Mouse (Mus musculus) CH12.LX (cell line): ENCODE results near the gene Ldb3. TPM values are rescaled to one million over a fixed set of nuclear protein-coding genes. Genes with fewer than 3 reads are reported as not detected.

Experiments
- DNase-seq: peaks from one replicate; pipeline ENCODE4 v3.0.0-alpha.2; 2013; ENCODE audit errors: extremely low read depth
- H3K27ac ChIP-seq: 2 replicates; pipeline ENCODE4 v1.5.1; 2012; ENCODE audit warnings: low read depth, mild to moderate bottlenecking, control low read depth, moderate library complexity; ENCODE audit not compliant: insufficient read depth
- H3K27me3 ChIP-seq: replicated peaks from 2 replicates; pipeline ENCODE3; 2012; ENCODE audit warnings: inconsistent platforms
- H3K36me3 ChIP-seq, 2 experiments: replicated peaks in 1 of 2; 2 replicates each; pipeline versions ENCODE3 to v1.6.1; 2012; ENCODE audit warnings: inconsistent platforms in 1 of 2, low read length in 1 of 2, mild to moderate bottlenecking in 1 of 2, mixed read lengths in 1 of 2, moderate library complexity in 1 of 2; ENCODE audit not compliant: control insufficient read depth in 1 of 2, insufficient read depth in 1 of 2
- H3K4me1 ChIP-seq, 2 experiments: 2 replicates each; pipeline ENCODE4 v1.6.1; 2012; ENCODE audit warnings: inconsistent platforms in 1 of 2, moderate library complexity in 1 of 2; ENCODE audit not compliant: insufficient read depth in 2 of 2, control insufficient read depth in 1 of 2
- H3K4me2 ChIP-seq: 2 replicates; pipeline ENCODE4 v1.6.1; 2012; ENCODE audit warnings: low read depth, mild to moderate bottlenecking, control low read depth; ENCODE audit not compliant: poor library complexity, insufficient read depth, severe bottlenecking
- H3K4me3 ChIP-seq, 3 experiments: fragments of 150-350 bp in 1 of 3; sonication (generic) in 1 of 3; replicated peaks in 1 of 3; 2 replicates each; pipeline versions ENCODE3 to v1.5.1; 2011 to 2012; ENCODE audit warnings: low read depth in 2 of 3, low read length in 2 of 3, mild to moderate bottlenecking in 2 of 3, moderate library complexity in 2 of 3, control low read depth in 1 of 3, improper control_type of control experiment in 1 of 3, inconsistent platforms in 1 of 3, mixed read lengths in 1 of 3; ENCODE audit not compliant: poor library complexity in 1 of 3
- H3K79me2 ChIP-seq: replicated peaks from 2 replicates; pipeline ENCODE4 v1.6.1; 2012; ENCODE audit warnings: mild to moderate bottlenecking, moderate library complexity; ENCODE audit not compliant: control insufficient read depth, poor library complexity, insufficient read depth, severe bottlenecking; ENCODE audit errors: extremely low read depth
- H3K9ac ChIP-seq: 2 replicates; pipeline ENCODE4 v1.6.1; 2012; ENCODE audit warnings: low read depth, mild to moderate bottlenecking, control low read depth, moderate library complexity; ENCODE audit not compliant: insufficient read depth
- H3K9me3 ChIP-seq: replicated peaks from 2 replicates; pipeline ENCODE3; 2012; ENCODE audit warnings: low read length, inconsistent platforms, mixed read lengths
- CTCF ChIP-seq, 2 experiments: IDR thresholded peaks in 1 of 2; conservative IDR thresholded peaks in 1 of 2; 2 replicates each; pipeline ENCODE4 v1.5.1; 2011 to 2012; ENCODE audit warnings: low read depth in 2 of 2, low read length in 2 of 2, improper control_type of control experiment in 1 of 2, inconsistent platforms in 1 of 2, mild to moderate bottlenecking in 1 of 2, moderate library complexity in 1 of 2
- E2F4 ChIP-seq: IDR thresholded peaks from 2 replicates; pipeline ENCODE4 v1.6.1; 2011; ENCODE audit warnings: low read depth, low read length, improper control_type of control experiment; ENCODE audit not compliant: insufficient replicate concordance
- HCFC1 ChIP-seq: IDR thresholded peaks from 2 replicates; pipeline ENCODE4 v1.6.1; 2012; ENCODE audit warnings: low read depth, mild to moderate bottlenecking, inconsistent platforms, low read length, improper control_type of control experiment
- KAT2A ChIP-seq: IDR thresholded peaks from 2 replicates; pipeline ENCODE4 v1.6.1; 2012; ENCODE audit warnings: low read length, improper control_type of control experiment, inconsistent platforms; ENCODE audit not compliant: insufficient replicate concordance
- MAX ChIP-seq: IDR thresholded peaks from 2 replicates; pipeline ENCODE4 v1.6.1; 2011; ENCODE audit warnings: low read length, improper control_type of control experiment
- MAZ ChIP-seq: IDR thresholded peaks from 2 replicates; pipeline ENCODE4 v1.6.1; 2012; ENCODE audit warnings: low read depth, mild to moderate bottlenecking, inconsistent platforms, low read length, improper control_type of control experiment, moderate library complexity
- MEF2A ChIP-seq: IDR thresholded peaks from 2 replicates; pipeline ENCODE4 v1.6.1; 2014; ENCODE audit warnings: low read depth, mild to moderate bottlenecking, inconsistent platforms, low read length, improper control_type of control experiment, borderline replicate concordance
- NELFE ChIP-seq: IDR thresholded peaks from 2 replicates; pipeline ENCODE4 v1.6.1; 2011; ENCODE audit warnings: low read depth, low read length, improper control_type of control experiment
- NRF1 ChIP-seq: IDR thresholded peaks from 2 replicates; pipeline ENCODE4 v1.6.1; 2014; ENCODE audit warnings: low read depth, mild to moderate bottlenecking, inconsistent platforms, low read length, improper control_type of control experiment, moderate library complexity
- POLR2AphosphoS2 ChIP-seq: IDR thresholded peaks from 2 replicates; pipeline ENCODE4 v1.6.1; 2011; ENCODE audit warnings: low read depth, low read length, improper control_type of control experiment
- RCOR1 ChIP-seq: conservative IDR thresholded peaks from 2 replicates; pipeline ENCODE4 v1.6.1; 2012; ENCODE audit warnings: low read depth, mild to moderate bottlenecking, inconsistent platforms, low read length, improper control_type of control experiment
- SMC3 ChIP-seq: IDR thresholded peaks from 2 replicates; pipeline ENCODE4 v1.6.1; 2011; ENCODE audit warnings: low read depth, low read length, improper control_type of control experiment
- TBP ChIP-seq: conservative IDR thresholded peaks from 2 replicates; pipeline ENCODE4 v1.6.1; 2011; ENCODE audit warnings: low read depth, low read length, improper control_type of control experiment
- TCF12 ChIP-seq: IDR thresholded peaks from 2 replicates; pipeline ENCODE4 v1.6.1; 2014; ENCODE audit warnings: low read depth, mild to moderate bottlenecking, inconsistent platforms, low read length, improper control_type of control experiment
- USF2 ChIP-seq: conservative IDR thresholded peaks from 2 replicates; pipeline ENCODE4 v1.6.1; 2011; ENCODE audit warnings: low read depth, low read length, improper control_type of control experiment
- ZKSCAN1 ChIP-seq: IDR thresholded peaks from 2 replicates; pipeline ENCODE4 v1.6.1; 2012; ENCODE audit warnings: low read depth, inconsistent platforms, low read length, improper control_type of control experiment, borderline replicate concordance
- ZMIZ1 ChIP-seq: IDR thresholded peaks from 2 replicates; pipeline ENCODE4 v1.6.1; 2012; ENCODE audit warnings: low read depth, mild to moderate bottlenecking, inconsistent platforms, low read length, improper control_type of control experiment
- ZNF384 ChIP-seq: IDR thresholded peaks from 2 replicates; pipeline ENCODE4 v1.6.1; 2012; ENCODE audit warnings: low read depth, low read length, improper control_type of control experiment, inconsistent platforms
- dilution Hi-C: fragments of 300-500 bp; cut with MboI; formaldehyde crosslinking; loops from 2 replicates; pipeline ENCODE4 v1.14.3; 2020; ENCODE audit warnings: low sequenced_read_pairs; ENCODE audit not compliant: extremely low pct_unique_long_range_greater_than_20kb, extremely low pct_ligation_motif_present
- in situ Hi-C: fragments of 300-500 bp; cut with MboI; formaldehyde crosslinking; loops from 3 replicates; pipeline ENCODE4 v1.14.3; 2019; ENCODE audit warnings: low sequenced_read_pairs, low pct_ligation_motif_present, low pct_unique_long_range_greater_than_20kb, mixed read lengths
- polyA plus RNA-seq: library from polyadenylated mRNA; unstranded; fragments of >175 nt; gene quantifications from 2 replicates; pipeline ENCODE4 v1.2.1, GENCODE M21; 2012; ENCODE audit warnings: low read depth; ENCODE audit not compliant: insufficient read length
- total RNA-seq, 2 experiments: library from RNA; depleted of rRNA; stranded (reverse); fragments of 300-350 nt in 1 of 2; fragments of >200 nt in 1 of 2; gene quantifications; 2 replicates each; pipeline ENCODE4 v1.2.3; 2012 to 2014

The Ldb3 gene
- total and polyA plus RNA-seq, 3 experiments: 0.08 TPM; not detected in 2

DNA sequence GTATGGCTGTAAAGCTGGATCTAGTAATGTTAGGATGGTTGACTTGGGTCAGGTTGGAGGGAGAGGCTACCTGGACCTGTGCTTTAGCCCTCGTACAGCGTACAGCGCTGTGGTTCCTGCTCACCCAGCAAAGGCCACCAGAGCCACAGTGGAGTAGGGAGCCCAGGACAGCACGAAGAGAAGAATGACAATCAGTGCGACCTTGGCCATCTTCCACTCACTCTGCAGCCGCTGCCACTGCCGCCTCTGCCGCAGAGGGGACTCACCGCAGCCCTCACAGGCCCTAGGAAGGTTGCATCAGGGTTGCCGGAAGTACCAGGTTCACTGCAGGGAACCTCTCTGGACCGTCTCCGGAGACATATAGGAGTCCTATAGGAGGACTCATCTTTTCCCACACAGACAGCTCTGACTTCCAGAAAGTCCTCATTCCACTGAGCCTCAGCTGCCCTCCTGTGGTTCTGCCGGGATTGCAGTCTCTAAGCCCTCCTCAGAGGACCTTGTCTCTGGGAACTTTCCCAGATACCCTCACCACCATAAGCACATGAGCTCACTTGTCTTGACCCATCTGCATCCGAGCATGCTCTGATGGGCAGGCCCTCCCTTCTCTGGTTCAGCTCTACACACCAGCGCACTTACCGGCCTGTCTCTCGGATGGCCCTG is 7.2 kb upstream of the Ldb3 start:
- H3K36me3 ChIP-seq: no peaks in the 10 kb centered on the region
- dilution Hi-C loops: no loop called here
- no peaks in the 10 kb centered on the region for H3K79me2 ChIP-seq
- peaks cover 24% of the 10 kb centered on the region for H3K27me3 ChIP-seq
- H3K4me2 ChIP-seq: no peak overlapping the region
- no peak for DNase-seq
- H3K27ac ChIP-seq: no peak overlapping the region
- TF ChIP-seq HCFC1 (no peak), CTCF (conservative IDR thresholded peaks at IDR 0.05 in 1 of 2, IDR thresholded peaks at IDR 0.05 in 1 of 2; ENCODE audit: low read depth in 2 of 2, low read length in 2 of 2) (peak in 1 of 2 experiments; percentile 1; a peak in 1 of 4 replicates), ZMIZ1 (no peak), SMC3 (no peak), TBP (no peak), TCF12 (no peak)
- TF ChIP-seq, all 38 proteins: peak for 1
- Histone ChIP-seq H3K9me3 (peaks cover 3% of the 10 kb centered on the region), H3K9ac (no peak overlapping the region), H3K4me3 (no peak overlapping the region), H3K4me1 (no peaks in the 10 kb centered on the region)
- in situ Hi-C loops: no loop called here

DNA sequence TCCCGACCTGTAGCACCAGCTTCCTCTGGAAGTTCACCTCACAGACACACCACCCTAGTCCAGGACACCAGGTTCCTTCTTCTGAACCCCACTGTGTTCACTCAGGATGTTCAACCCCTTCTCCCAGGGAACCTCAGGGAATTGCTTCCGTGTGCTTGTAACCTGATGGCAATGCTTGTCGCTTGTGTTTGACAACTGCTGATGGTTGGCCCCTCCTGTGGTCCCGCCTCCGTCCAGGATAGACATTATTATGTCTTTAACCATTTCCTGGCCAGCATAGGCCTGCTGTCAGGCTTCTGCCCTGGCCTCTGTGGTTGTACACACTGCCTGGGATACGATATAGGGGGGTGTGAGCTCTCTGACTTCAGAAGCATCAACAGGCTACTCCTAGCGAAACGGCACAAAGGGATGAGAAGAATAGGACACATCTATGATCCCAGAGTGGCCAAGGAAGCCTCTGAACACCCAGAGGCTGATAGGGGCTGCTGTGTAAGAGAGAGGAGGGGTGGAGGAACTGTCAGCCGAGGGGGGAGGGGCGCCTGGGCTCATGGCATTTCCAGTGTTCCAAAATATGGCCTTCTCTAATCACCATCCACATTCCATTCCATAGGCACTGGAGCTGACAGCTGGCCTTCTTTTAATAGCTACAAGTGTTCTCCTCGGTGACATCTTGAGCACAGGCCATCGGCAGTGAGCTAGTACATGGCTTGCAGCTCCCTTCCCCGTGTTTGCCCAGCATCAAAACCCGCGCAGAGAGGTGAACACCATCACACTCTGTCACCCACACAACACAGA is 3.5 kb upstream of the Ldb3 start:
- in situ Hi-C loops: no loop called here
- Histone ChIP-seq H3K79me2 (no peaks in the 10 kb centered on the region), H3K4me1 (peaks cover 0 to 2% of the 10 kb centered on the region in 2 experiments; a peak in 1 of 4 replicates), H3K9ac (no peak overlapping the region), H3K27me3 (peaks cover 19% of the 10 kb centered on the region), H3K9me3 (peaks cover 6% of the 10 kb centered on the region), H3K27ac (no peak overlapping the region), H3K4me2 (no peak overlapping the region), H3K4me3 (no peak overlapping the region), H3K36me3 (no peaks in the 10 kb centered on the region)
- no peak for DNase-seq
- dilution Hi-C loops: no loop called here
- TF ChIP-seq USF2 (no peak), E2F4 (no peak), KAT2A (no peak), RCOR1 (no peak), MEF2A (no peak), MAX (no peak), NRF1 (no peak), SMC3 (no peak), ZKSCAN1 (no peak), POLR2AphosphoS2 (no peak), ZNF384 (no peak), NELFE (no peak), MAZ (no peak)
